Mouse (Mus musculus) kidney, adult 2 months (tissue): ENCODE data around the gene Cpm. TPM values are rescaled to one million over a fixed set of nuclear protein-coding genes. Genes with fewer than 3 reads are reported as not detected.

Source experiments
- DNase-seq: peaks from one replicate; pipeline ENCODE4 v3.0.0; 2021
- H3K27ac ChIP-seq: fragments of 200-500 bp; 2 replicates; pipeline ENCODE4 v1.5.1; 2012; ENCODE audit warnings: low read depth, low read length, control low read depth, inconsistent platforms; ENCODE audit not compliant: insufficient read depth
- H3K27me3 ChIP-seq: fragments of 200-500 bp; replicated peaks from 2 replicates; pipeline ENCODE4 v1.6.1; 2012; ENCODE audit warnings: mild to moderate bottlenecking, moderate library complexity, low read length, inconsistent platforms; ENCODE audit not compliant: control insufficient read depth, insufficient read depth
- H3K36me3 ChIP-seq: fragments of 200-500 bp; 2 replicates; pipeline ENCODE4 v1.6.1; 2012; ENCODE audit warnings: mild to moderate bottlenecking, moderate library complexity, low read length, inconsistent platforms; ENCODE audit not compliant: control insufficient read depth, insufficient read depth
- H3K4me1 ChIP-seq: fragments of 200-500 bp; 2 replicates; pipeline ENCODE4 v1.6.1; 2011; ENCODE audit warnings: low read length; ENCODE audit not compliant: control insufficient read depth, insufficient read depth
- H3K4me3 ChIP-seq: fragments of 200-500 bp; 2 replicates; pipeline ENCODE4 v1.5.1; 2011; ENCODE audit warnings: mild to moderate bottlenecking, low read depth, low read length, control low read depth; ENCODE audit not compliant: insufficient read depth
- CTCF ChIP-seq: fragments of 200-500 bp; conservative IDR thresholded peaks from 2 replicates; pipeline ENCODE4 v1.5.1; 2011; ENCODE audit warnings: low read depth, mild to moderate bottlenecking, control low read depth, low read length, moderate library complexity, mixed read lengths; ENCODE audit not compliant: insufficient read depth, insufficient read length
- POLR2A ChIP-seq: fragments of 200-500 bp; IDR thresholded peaks from one replicate; pipeline ENCODE4 v1.6.1; 2011; ENCODE audit warnings: low read depth, low read length, control low read depth
- WGBS: fragments of 180-500 bp; shearing (Covaris S2); methylation state at CpG from one replicate; pipeline ENCODE4 v1.1.7; 2018; 5-methylcytosine and 5-hydroxymethylcytosine counted together
- polyA plus RNA-seq: library from polyadenylated mRNA; depleted of rRNA; stranded (reverse); fragments of >200 nt; gene quantifications from 2 replicates; pipeline ENCODE4 v1.2.3, GENCODE M21; 2012

Gene Cpm
- polyA plus RNA-seq, 1 experiment = 37.2 TPM

GRCm38 (mm10) chr10:117604624-117605282 is 24.5 kb upstream of the Cpm start:
- Histone ChIP-seq H3K4me3 (no peak overlapping the region), H3K27me3 (no peaks in the 10 kb centered on the region), H3K36me3 (no peaks in the 10 kb centered on the region), H3K4me1 (no peaks in the 10 kb centered on the region), H3K27ac (no peak overlapping the region)
- 86% methylated on average over 8 of the region's 8 CpGs for WGBS
- DNase-seq = no peak
- no peak for TF ChIP-seq POLR2A
- TF ChIP-seq CTCF = no peak

GRCm38 (mm10) chr10:117605283-117606243 is 23.7 kb upstream of the Cpm start:
- no peak overlapping the region for H3K4me3 ChIP-seq
- WGBS = 81% methylated on average over 15 of the region's 15 CpGs
- TF ChIP-seq POLR2A (no peak), CTCF (no peak)

GRCm38 (mm10) chr10:117606423-117606822 is 22.9 kb upstream of the Cpm start:
- TF ChIP-seq CTCF = no peak
- no peak for TF ChIP-seq POLR2A
- Histone ChIP-seq H3K27me3 (no peaks in the 10 kb centered on the region), H3K36me3 (no peaks in the 10 kb centered on the region), H3K27ac (no peak overlapping the region), H3K4me1 (no peaks in the 10 kb centered on the region), H3K4me3 (no peak overlapping the region)
- 88% methylated on average over 5 of the region's 5 CpGs for WGBS
- no peak for DNase-seq

More at GRCm38 (mm10) chr10:117605283-117606243, 23.7 kb upstream of the Cpm start:
- Histone ChIP-seq H3K36me3 (no peaks in the 10 kb centered on the region), H3K27me3 (no peaks in the 10 kb centered on the region), H3K27ac (no peak overlapping the region), H3K4me1 (no peaks in the 10 kb centered on the region)
- no peak for DNase-seq

DNA sequence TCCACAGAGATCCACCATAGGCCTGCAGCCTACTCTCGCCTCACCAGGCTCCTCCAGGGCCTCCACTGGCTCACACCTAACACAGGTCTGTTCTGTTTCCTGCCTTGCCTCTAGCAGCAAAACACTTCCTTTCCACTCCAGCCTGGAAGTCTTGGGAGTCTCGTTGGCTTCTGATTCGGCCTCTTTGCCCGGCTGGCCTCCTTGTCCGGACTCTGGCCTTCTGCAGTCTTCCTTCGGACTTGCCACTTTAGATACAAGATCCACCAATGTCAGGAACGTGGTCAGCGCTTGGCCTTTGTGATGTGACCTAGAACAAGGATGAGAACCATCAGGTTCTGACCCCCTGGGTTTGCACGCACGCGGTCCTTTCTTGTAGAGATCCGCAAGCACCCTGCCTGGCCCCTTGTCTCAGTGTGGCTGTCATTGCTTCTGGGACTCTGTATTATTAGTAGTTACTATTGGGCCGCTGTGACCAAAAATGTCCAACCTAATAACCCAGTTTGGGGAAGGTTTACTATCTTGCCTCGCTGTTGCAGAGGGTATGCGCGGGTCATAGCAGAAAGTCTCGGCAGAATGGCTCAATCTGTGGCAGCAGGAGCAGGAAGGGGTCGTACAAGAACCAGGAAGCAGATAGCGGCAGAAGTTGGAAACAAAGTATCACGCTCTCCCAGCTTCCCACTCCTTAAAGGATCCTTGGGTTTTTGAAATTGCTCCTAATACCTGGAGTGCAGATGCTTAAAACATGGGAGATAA is 22.1 kb upstream of the Cpm start:
- Histone ChIP-seq H3K27me3 (no peaks in the 10 kb centered on the region), H3K36me3 (no peaks in the 10 kb centered on the region), H3K27ac (no peak overlapping the region), H3K4me3 (no peak overlapping the region), H3K4me1 (no peaks in the 10 kb centered on the region)
- DNase-seq = no peak
- no peak for TF ChIP-seq POLR2A
- TF ChIP-seq CTCF = no peak
- WGBS = 93% methylated on average over 20 of the region's 20 CpGs

DNA sequence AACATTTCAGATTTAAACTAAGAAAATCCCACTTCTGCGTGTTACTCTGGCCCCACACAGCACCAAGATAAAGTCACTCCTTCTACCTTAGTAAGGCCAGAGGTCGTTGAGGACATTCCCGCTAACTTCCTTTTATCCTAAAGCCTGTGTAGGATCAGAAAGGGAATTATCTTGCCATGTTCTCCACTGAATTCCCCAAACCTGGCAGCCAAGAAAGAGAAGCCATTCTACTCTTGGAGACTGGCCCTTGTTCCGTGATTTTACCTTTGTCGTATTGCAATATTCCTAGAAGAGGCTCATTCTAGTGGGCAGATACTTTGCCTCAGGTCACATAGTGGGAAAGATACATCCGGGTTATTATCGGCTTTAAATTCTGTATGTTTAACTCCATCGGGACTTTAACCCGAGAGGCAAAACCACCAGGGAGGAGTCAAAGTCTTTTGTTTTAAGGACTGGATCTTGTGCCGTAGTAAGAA is 21.5 kb upstream of the Cpm start:
- no peak overlapping the region for H3K27ac ChIP-seq
- no peak for DNase-seq
- H3K27me3 ChIP-seq = no peaks in the 10 kb centered on the region
- H3K36me3 ChIP-seq = no peaks in the 10 kb centered on the region
- 94% methylated on average over 10 of the region's 10 CpGs for WGBS
- no peak overlapping the region for H3K4me3 ChIP-seq
- no peaks in the 10 kb centered on the region for H3K4me1 ChIP-seq
- TF ChIP-seq POLR2A (no peak), CTCF (no peak)

DNA sequence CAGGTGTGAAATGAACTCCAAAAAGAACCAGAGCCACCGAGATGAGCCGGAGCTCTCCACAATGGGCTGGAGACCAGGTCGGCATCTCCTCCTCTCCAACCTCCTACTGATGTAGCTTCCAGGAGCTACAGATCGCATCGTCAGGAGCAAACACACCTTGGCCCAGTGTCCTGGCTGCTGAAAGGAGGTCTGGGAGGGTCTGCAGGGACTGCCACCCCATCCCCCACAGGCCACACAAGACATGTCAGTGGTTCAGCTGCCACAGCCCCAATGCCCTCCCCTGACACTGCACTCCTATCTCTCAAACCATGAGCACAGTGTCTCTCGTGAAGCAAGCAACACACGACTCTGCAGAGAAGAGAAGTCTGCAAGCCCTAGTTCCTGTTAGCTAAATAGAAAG is 20.8 kb upstream of the Cpm start:
- no peaks in the 10 kb centered on the region for H3K27me3 ChIP-seq
- no peaks in the 10 kb centered on the region for H3K4me1 ChIP-seq
- no peak overlapping the region for H3K27ac ChIP-seq
- H3K4me3 ChIP-seq = no peak overlapping the region
- DNase-seq = no peak
- no peaks in the 10 kb centered on the region for H3K36me3 ChIP-seq
- TF ChIP-seq POLR2A = no peak
- TF ChIP-seq CTCF = no peak
- 93% methylated on average over 7 of the region's 7 CpGs for WGBS
